Mouse (Mus musculus): ENCODE measurements around the gene Acta2. TPM values are rescaled to one million over a fixed set of nuclear protein-coding genes. Genes with fewer than 3 reads are reported as not detected.

Acta2 gene
- polyA plus RNA-seq, 1 experiment from 2014 or later = 31.5 TPM

- Histone ChIP-seq H3K4me1 (ENCODE audit: control insufficient read depth, insufficient read depth, low read length) (no peaks in the 10 kb centered on the region), H3K4me3 (ENCODE audit: low read depth, low read length) (no peak overlapping the region), H3K9me3 (ENCODE audit: control insufficient read depth, low read length) (no peaks in the 10 kb centered on the region), H3K4me2 (no peak overlapping the region), H3K9ac (ENCODE audit: low read length) (no peak overlapping the region), H3K27me3 (ENCODE audit: control insufficient read depth, insufficient read depth, low read length) (no peaks in the 10 kb centered on the region), H3K36me3 (ENCODE audit: control insufficient read depth, insufficient read depth, low read length) (no peaks in the 10 kb centered on the region), H3K27ac (ENCODE audit: low read depth, low read length) (no peak overlapping the region)
- DNase-seq (ENCODE audit: low spot score, missing footprints) (peak; percentile 77), ATAC-seq (ENCODE audit: low FRiP score) (no peak)
- WGBS = 54% methylated on average over 14 of the region's 14 CpGs
These were observed 1.1 kb downstream of the Acta2 start for GRCm38 (mm10) chr19:34254101-34254879.

DNA sequence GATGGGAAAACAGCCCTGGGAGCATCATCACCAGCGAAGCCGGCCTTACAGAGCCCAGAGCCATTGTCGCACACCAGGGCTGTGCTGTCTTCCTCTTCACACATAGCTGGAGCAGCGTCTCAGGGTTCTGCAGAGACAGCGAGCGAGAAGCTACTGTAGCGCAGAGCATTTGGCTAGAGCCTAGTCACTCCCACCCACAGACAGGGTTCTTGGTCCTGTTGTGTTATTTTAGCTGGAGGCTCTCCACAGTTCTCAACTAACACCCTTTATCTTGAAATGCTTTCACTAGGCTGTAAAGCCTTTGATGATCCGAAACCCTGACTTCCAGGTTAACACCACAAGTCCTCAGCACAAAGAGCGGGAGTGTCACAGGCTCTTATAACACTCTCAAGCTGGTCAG lies 2.9 kb downstream of the Acta2 start:
- Histone ChIP-seq H3K27me3 (ENCODE audit: control insufficient read depth, insufficient read depth, low read length) (no peaks in the 10 kb centered on the region), H3K4me3 (ENCODE audit: low read depth, low read length) (no peak overlapping the region), H3K27ac (ENCODE audit: low read depth, low read length) (no peak overlapping the region), H3K9ac (ENCODE audit: low read length) (no peak overlapping the region), H3K4me1 (ENCODE audit: control insufficient read depth, insufficient read depth, low read length) (no peaks in the 10 kb centered on the region), H3K9me3 (ENCODE audit: control insufficient read depth, low read length) (no peaks in the 10 kb centered on the region), H3K36me3 (ENCODE audit: control insufficient read depth, insufficient read depth, low read length) (no peaks in the 10 kb centered on the region), H3K4me2 (no peak overlapping the region)
- DNase-seq (ENCODE audit: low spot score, missing footprints) = peak; percentile 39
- 80% methylated on average over 9 of the region's 9 CpGs for WGBS
- ATAC-seq (ENCODE audit: low FRiP score) = no peak

- Histone ChIP-seq H3K36me3 (ENCODE audit: control insufficient read depth, insufficient read depth, low read length) (no peaks in the 10 kb centered on the region), H3K27ac (ENCODE audit: low read depth, low read length) (no peak overlapping the region), H3K9ac (ENCODE audit: low read length) (no peak overlapping the region), H3K4me3 (ENCODE audit: low read depth, low read length) (no peak overlapping the region), H3K27me3 (ENCODE audit: control insufficient read depth, insufficient read depth, low read length) (no peaks in the 10 kb centered on the region), H3K4me2 (no peak overlapping the region), H3K9me3 (ENCODE audit: control insufficient read depth, low read length) (no peaks in the 10 kb centered on the region), H3K4me1 (ENCODE audit: control insufficient read depth, insufficient read depth, low read length) (no peaks in the 10 kb centered on the region)
- WGBS = 82% methylated on average over 2 of the region's 2 CpGs
- ATAC-seq (ENCODE audit: low FRiP score) (no peak), DNase-seq (ENCODE audit: low spot score, missing footprints) (no peak)
These were observed 3.5 kb downstream of the Acta2 start for GRCm38 (mm10) chr19:34251900-34252299.

DNA sequence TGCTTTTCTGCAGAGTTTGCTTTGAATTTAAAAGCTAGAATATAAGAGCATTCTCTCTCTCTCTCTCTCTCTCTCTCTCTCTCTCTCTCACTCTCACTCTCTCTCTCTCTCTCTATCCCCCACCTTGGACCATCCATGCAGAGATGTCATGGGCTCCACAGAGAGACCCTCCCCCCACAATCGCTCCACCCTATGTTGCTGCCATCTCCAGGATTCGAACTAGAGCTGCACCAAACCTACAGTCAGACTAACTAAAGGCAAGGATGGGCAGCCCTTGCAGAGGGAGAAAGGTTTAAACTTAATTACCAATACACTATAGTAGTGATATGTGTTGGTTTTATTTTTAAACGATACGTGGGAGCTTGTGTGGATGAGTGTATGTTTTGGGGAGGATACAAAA lies 4.8 kb downstream of the Acta2 start:
- Histone ChIP-seq H3K4me1 (ENCODE audit: control insufficient read depth, insufficient read depth, low read length) (no peaks in the 10 kb centered on the region), H3K36me3 (ENCODE audit: control insufficient read depth, insufficient read depth, low read length) (no peaks in the 10 kb centered on the region), H3K9ac (ENCODE audit: low read length) (no peak overlapping the region), H3K9me3 (ENCODE audit: control insufficient read depth, low read length) (no peaks in the 10 kb centered on the region), H3K27ac (ENCODE audit: low read depth, low read length) (no peak overlapping the region), H3K4me2 (no peak overlapping the region), H3K4me3 (ENCODE audit: low read depth, low read length) (no peak overlapping the region), H3K27me3 (ENCODE audit: control insufficient read depth, insufficient read depth, low read length) (no peaks in the 10 kb centered on the region)
- WGBS = 80% methylated on average over 4 of the region's 4 CpGs
- ATAC-seq (ENCODE audit: low FRiP score) (no peak), DNase-seq (ENCODE audit: low spot score, missing footprints) (peak; percentile 57)

GRCm38 (mm10) chr19:34248558-34248957 lies 6.8 kb downstream of the Acta2 start:
- ATAC-seq (ENCODE audit: low FRiP score) (no peak), DNase-seq (ENCODE audit: low spot score, missing footprints) (no peak)
- Histone ChIP-seq H3K27ac (ENCODE audit: low read depth, low read length) (no peak overlapping the region), H3K9ac (ENCODE audit: low read length) (no peak overlapping the region), H3K4me3 (ENCODE audit: low read depth, low read length) (no peak overlapping the region), H3K9me3 (ENCODE audit: control insufficient read depth, low read length) (no peaks in the 10 kb centered on the region), H3K27me3 (ENCODE audit: control insufficient read depth, insufficient read depth, low read length) (no peaks in the 10 kb centered on the region), H3K36me3 (ENCODE audit: control insufficient read depth, insufficient read depth, low read length) (no peaks in the 10 kb centered on the region), H3K4me2 (no peak overlapping the region), H3K4me1 (ENCODE audit: control insufficient read depth, insufficient read depth, low read length) (no peaks in the 10 kb centered on the region)
- WGBS = 80% methylated on average over 5 of the region's 5 CpGs

DNA sequence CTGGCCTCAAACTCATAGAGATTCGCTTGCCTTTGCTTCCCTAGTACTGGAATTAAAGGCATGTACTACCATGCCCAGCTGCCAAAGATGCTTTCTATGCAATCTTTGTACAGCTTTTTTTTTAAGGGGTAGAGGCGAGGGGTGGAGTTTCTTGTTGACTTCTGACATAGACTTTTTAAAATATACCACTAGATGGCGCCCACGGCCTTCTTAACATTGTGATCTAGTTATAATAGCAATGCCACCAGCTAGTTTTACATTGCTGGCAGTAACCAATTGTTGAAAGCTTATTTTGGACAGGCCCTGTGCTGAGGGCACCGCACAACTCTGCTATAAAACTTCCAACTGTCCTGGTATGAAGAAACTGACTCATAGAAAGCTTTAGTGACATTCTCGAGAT lies 11.3 kb downstream of the Acta2 start:
- Histone ChIP-seq H3K9me3 (ENCODE audit: control insufficient read depth, low read length) (no peaks in the 10 kb centered on the region), H3K27me3 (ENCODE audit: control insufficient read depth, insufficient read depth, low read length) (no peaks in the 10 kb centered on the region), H3K9ac (ENCODE audit: low read length) (no peak overlapping the region), H3K4me1 (ENCODE audit: control insufficient read depth, insufficient read depth, low read length) (no peaks in the 10 kb centered on the region), H3K27ac (ENCODE audit: low read depth, low read length) (no peak overlapping the region), H3K4me2 (no peak overlapping the region), H3K4me3 (ENCODE audit: low read depth, low read length) (no peak overlapping the region), H3K36me3 (ENCODE audit: control insufficient read depth, insufficient read depth, low read length) (no peaks in the 10 kb centered on the region)
- DNase-seq (ENCODE audit: low spot score, missing footprints) (peak; percentile 96), ATAC-seq (ENCODE audit: low FRiP score) (0 out of 2 replicates have a peak, but pooled peaks have one; percentile 27)
- 17% methylated on average over 6 of the region's 6 CpGs for whole genome bisulfite sequencing

GRCm38 (mm10) chr19:34242925-34243324 lies 12.5 kb downstream of the Acta2 start:
- Histone ChIP-seq H3K27ac (ENCODE audit: low read depth, low read length) (no peak overlapping the region), H3K4me1 (ENCODE audit: control insufficient read depth, insufficient read depth, low read length) (no peaks in the 10 kb centered on the region), H3K36me3 (ENCODE audit: control insufficient read depth, insufficient read depth, low read length) (no peaks in the 10 kb centered on the region), H3K4me3 (ENCODE audit: low read depth, low read length) (no peak overlapping the region), H3K27me3 (ENCODE audit: control insufficient read depth, insufficient read depth, low read length) (no peaks in the 10 kb centered on the region), H3K9me3 (ENCODE audit: control insufficient read depth, low read length) (no peaks in the 10 kb centered on the region), H3K9ac (ENCODE audit: low read length) (no peak overlapping the region), H3K4me2 (no peak overlapping the region)
- DNase-seq (ENCODE audit: low spot score, missing footprints) = no peak
- no peak for ATAC-seq (ENCODE audit: low FRiP score)

DNA sequence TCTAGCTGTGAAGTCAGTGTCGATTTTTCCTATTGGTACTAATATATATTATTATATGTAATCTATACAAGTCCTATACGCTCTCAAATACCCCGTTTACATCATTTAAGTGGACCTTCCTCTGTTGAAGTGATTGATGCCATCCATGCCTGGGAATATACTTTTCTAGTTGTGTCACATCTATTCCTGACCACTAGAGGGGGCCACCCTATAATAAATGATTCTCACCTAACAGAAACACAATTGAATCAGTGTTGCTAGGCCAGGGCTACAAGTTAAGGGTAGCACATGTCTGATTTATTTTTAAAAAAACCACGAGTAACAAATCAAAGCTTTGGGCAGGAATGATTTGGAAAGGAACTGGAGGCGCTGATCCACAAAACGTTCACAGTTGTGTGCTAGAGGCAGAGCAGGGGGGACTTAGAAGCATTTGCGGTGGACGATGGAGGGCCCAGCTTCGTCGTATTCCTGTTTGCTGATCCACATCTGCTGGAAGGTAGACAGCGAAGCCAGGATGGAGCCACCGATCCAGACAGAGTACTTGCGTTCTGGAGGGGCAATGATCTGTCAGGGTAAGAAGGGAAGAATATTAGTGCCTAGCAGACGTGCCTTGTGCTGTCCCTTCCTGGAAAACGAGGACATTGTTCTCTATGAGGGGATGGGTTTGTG lies 14.0 kb downstream of the Acta2 start:
- no peak overlapping the region for H3K9ac ChIP-seq (ENCODE audit: low read length)
- 66% methylated on average over 15 of the region's 15 CpGs for WGBS
- H3K9me3 ChIP-seq (ENCODE audit: control insufficient read depth, low read length) = no peaks in the 10 kb centered on the region
- no peaks in the 10 kb centered on the region for H3K4me1 ChIP-seq (ENCODE audit: control insufficient read depth, insufficient read depth, low read length)
- no peak overlapping the region for H3K4me2 ChIP-seq
- H3K27me3 ChIP-seq (ENCODE audit: control insufficient read depth, insufficient read depth, low read length) = no peaks in the 10 kb centered on the region
- peak; percentile 40; the same call in 1 of the 2 replicates for ATAC-seq (ENCODE audit: low FRiP score)
- H3K27ac ChIP-seq (ENCODE audit: low read depth, low read length) = no peak overlapping the region
- DNase-seq (ENCODE audit: low spot score, missing footprints) = peak; percentile 82
- no peaks in the 10 kb centered on the region for H3K36me3 ChIP-seq (ENCODE audit: control insufficient read depth, insufficient read depth, low read length)
- H3K4me3 ChIP-seq (ENCODE audit: low read depth, low read length) = no peak overlapping the region

- no peaks in the 10 kb centered on the region for H3K4me1 ChIP-seq (ENCODE audit: control insufficient read depth, insufficient read depth, low read length)
- no peaks in the 10 kb centered on the region for H3K27me3 ChIP-seq (ENCODE audit: control insufficient read depth, insufficient read depth, low read length)
- H3K9me3 ChIP-seq (ENCODE audit: control insufficient read depth, low read length) = no peaks in the 10 kb centered on the region
- WGBS = 89% methylated on average over 5 of the region's 5 CpGs
- no peak overlapping the region for H3K4me3 ChIP-seq (ENCODE audit: low read depth, low read length)
- DNase-seq (ENCODE audit: low spot score, missing footprints) (peak; percentile 47), ATAC-seq (ENCODE audit: low FRiP score) (no peak)
- no peak overlapping the region for H3K4me2 ChIP-seq
- H3K36me3 ChIP-seq (ENCODE audit: control insufficient read depth, insufficient read depth, low read length) = no peaks in the 10 kb centered on the region
- H3K27ac ChIP-seq (ENCODE audit: low read depth, low read length) = no peak overlapping the region
- H3K9ac ChIP-seq (ENCODE audit: low read length) = no peak overlapping the region
These were observed 14.9 kb downstream of the Acta2 start for GRCm38 (mm10) chr19:34240273-34241039.

Measured in midbrain, embryonic 11.5 days (tissue).